Mouse (Mus musculus): ENCODE measurements around the gene Hebp1. TPM values are rescaled to one million over a fixed set of nuclear protein-coding genes. Genes with fewer than 3 reads are reported as not detected.

Hebp1 gene
- polyA plus RNA-seq, 1 experiment from 2014 or later = 74.0 TPM

DNA sequence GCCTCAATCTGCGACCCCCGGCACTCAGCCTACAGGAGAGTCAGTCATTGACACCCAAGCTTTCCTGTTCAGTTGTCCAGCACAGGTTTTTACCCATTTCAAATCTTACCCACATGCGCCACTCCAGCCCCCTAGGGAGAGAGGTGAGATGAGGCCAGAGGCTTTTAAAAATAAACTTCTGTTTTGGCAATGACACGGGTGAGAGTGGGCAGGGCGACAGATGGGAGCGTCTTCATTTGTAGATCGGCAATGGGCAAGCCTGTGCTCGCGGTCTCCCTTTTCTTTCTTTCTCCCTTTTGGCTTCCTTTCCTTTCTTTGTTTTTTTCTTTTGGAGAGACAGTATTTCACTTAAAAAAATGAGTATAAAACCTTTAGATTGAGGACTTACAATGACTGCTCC, 64.3 kb downstream of the Hebp1 start:
- WGBS = 92% methylated on average over 9 of the region's 9 CpGs
- H3K4me2 ChIP-seq (ENCODE audit: low read depth, low read length) = no peak overlapping the region
- no peaks in the 10 kb centered on the region for H3K27me3 ChIP-seq (replicated peaks; ENCODE audit: control insufficient read depth, insufficient read depth, low read length)
- no peaks in the 10 kb centered on the region for H3K36me3 ChIP-seq (ENCODE audit: control insufficient read depth, insufficient read depth, low read length)
- no peaks in the 10 kb centered on the region for H3K9me3 ChIP-seq (ENCODE audit: control insufficient read depth, low read length)
- ATAC-seq = no peak
- no peak overlapping the region for H3K27ac ChIP-seq (ENCODE audit: low read length)
- no peak overlapping the region for H3K9ac ChIP-seq (ENCODE audit: low read depth, low read length)
- H3K4me1 ChIP-seq (ENCODE audit: control insufficient read depth, insufficient read depth, low read length) = no peaks in the 10 kb centered on the region
- H3K4me3 ChIP-seq (ENCODE audit: low read length) = no peak overlapping the region

DNA sequence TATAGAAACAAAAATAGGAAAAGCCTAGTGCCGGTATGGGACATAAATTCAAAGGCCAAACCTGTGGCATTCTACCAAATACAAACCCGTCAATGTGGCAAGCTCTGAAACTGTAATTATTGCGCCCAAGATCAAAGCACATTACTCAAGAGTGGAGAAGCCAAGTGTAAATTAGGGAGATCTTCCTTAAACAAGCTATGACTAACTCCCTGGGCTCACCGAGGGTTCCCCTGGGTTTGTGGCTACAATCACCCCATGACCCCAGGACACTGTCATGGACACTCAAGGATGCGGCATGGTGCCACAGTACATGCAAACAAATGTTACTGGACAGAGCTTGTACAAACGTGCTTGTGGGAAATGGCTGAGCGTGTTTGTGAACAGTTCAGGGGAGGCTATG, 64.7 kb downstream of the Hebp1 start:
- no peak overlapping the region for H3K27ac ChIP-seq (ENCODE audit: low read length)
- H3K27me3 ChIP-seq (replicated peaks; ENCODE audit: control insufficient read depth, insufficient read depth, low read length) = no peaks in the 10 kb centered on the region
- H3K4me2 ChIP-seq (ENCODE audit: low read depth, low read length) = no peak overlapping the region
- no peaks in the 10 kb centered on the region for H3K4me1 ChIP-seq (ENCODE audit: control insufficient read depth, insufficient read depth, low read length)
- H3K9ac ChIP-seq (ENCODE audit: low read depth, low read length) = no peak overlapping the region
- no peaks in the 10 kb centered on the region for H3K36me3 ChIP-seq (ENCODE audit: control insufficient read depth, insufficient read depth, low read length)
- H3K9me3 ChIP-seq (ENCODE audit: control insufficient read depth, low read length) = no peaks in the 10 kb centered on the region
- no peak for ATAC-seq
- WGBS = 87% methylated on average over 7 of the region's 7 CpGs
- no peak overlapping the region for H3K4me3 ChIP-seq (ENCODE audit: low read length)

DNA sequence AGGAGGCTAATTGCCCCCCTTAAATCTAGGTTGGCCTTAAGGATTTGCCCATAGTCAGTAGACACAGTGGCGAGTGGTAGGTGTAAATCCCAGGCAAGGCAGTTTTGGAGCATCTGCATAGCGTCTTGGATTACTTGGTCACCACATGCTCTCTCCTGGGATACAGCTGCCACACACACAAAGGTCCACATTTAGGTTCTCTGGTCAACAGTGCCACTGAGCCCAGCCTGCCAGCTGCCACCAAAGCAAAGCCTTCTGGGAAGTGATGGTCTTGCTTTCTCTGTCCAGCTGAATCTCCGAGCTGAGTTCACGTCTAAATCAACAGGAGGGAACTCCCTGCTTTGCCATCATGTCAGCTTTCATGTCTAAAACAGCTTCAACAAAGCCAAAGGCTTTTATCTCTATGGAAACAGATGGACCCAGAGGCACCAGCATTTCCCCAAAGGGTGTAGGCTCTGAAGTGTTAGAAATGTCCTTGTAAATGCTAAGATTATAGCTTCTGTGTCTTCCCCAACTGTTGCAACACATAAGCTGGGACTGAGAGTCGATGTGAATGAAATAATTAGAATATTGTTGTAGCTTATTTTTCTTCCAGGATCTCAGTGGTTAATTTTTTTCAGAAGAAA, 73.0 kb downstream of the Hebp1 start:
- Histone ChIP-seq H3K4me3 (ENCODE audit: low read length) (no peak overlapping the region), H3K4me1 (ENCODE audit: control insufficient read depth, insufficient read depth, low read length) (no peaks in the 10 kb centered on the region), H3K4me2 (ENCODE audit: low read depth, low read length) (no peak overlapping the region), H3K36me3 (ENCODE audit: control insufficient read depth, insufficient read depth, low read length) (no peaks in the 10 kb centered on the region), H3K9me3 (ENCODE audit: control insufficient read depth, low read length) (no peaks in the 10 kb centered on the region), H3K27ac (ENCODE audit: low read length) (no peak overlapping the region), H3K9ac (ENCODE audit: low read depth, low read length) (no peak overlapping the region), H3K27me3 (replicated peaks; ENCODE audit: control insufficient read depth, insufficient read depth, low read length) (no peaks in the 10 kb centered on the region)
- ATAC-seq = no peak
- 60% methylated on average over 5 of the region's 5 CpGs for WGBS

DNA sequence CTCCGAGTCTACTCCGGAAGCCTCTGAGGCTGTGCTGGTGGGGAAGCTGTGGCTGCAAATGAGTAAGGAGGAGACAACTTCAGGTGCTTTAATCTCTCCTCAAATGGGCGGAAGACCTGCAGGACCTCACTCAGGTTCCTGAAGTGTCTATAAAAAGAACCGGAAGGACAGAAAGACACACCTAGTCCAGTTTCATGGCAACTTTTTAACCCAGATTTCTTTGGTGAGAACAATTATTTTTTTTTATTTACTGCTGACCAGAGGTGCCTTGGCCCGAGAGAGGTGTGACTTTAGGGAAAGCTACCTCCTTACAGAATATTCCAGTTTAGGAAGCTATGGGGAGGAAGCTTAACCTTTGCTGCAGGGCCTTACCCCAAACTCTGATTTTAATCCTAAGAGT, 79.6 kb downstream of the Hebp1 start, which contains the start of gene Gprc5d:
Gene Gprc5d, minus strand, starts transcription at position 101 of the 400 bp plus-strand sequence.
- Histone ChIP-seq H3K9me3 (ENCODE audit: control insufficient read depth, low read length) (no peaks in the 10 kb centered on the region), H3K9ac (ENCODE audit: low read depth, low read length) (no peak within 1 kb of the TSS), H3K4me1 (ENCODE audit: control insufficient read depth, insufficient read depth, low read length) (no peaks in the 10 kb centered on the region), H3K4me2 (ENCODE audit: low read depth, low read length) (no peak within 1 kb of the TSS), H3K27me3 (replicated peaks; ENCODE audit: control insufficient read depth, insufficient read depth, low read length) (no peaks in the 10 kb centered on the region), H3K27ac (ENCODE audit: low read length) (no peak within 1 kb of the TSS), H3K4me3 (ENCODE audit: low read length) (no peak within 1 kb of the TSS), H3K36me3 (ENCODE audit: control insufficient read depth, insufficient read depth, low read length) (no peaks in the 10 kb centered on the region)
- no peak for ATAC-seq
- WGBS = 88% methylated on average over 5 of the region's 5 CpGs

DNA sequence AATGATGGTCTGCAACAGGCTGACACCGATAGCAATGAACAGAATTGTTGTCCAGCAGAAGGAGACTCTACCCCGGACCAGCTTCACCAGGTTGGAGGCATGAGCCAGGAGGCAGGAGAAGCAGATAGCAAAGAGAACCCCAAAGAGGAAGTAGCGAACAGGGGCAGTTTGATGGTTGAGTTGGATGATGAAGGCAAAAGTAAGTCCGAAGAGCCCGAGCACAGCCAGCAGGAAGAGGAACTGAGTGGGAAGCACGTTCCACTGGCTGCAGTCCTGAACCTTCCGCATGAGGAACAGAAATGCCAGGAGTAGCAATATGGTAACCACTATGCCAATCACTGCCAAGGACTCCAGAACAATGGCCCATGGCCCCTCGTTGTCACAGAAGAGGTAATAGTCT, 81.3 kb downstream of the Hebp1 start:
- WGBS = 90% methylated on average over 8 of the region's 8 CpGs
- Histone ChIP-seq H3K36me3 (ENCODE audit: control insufficient read depth, insufficient read depth, low read length) (no peaks in the 10 kb centered on the region), H3K4me2 (ENCODE audit: low read depth, low read length) (no peak overlapping the region), H3K4me1 (ENCODE audit: control insufficient read depth, insufficient read depth, low read length) (no peaks in the 10 kb centered on the region), H3K9me3 (ENCODE audit: control insufficient read depth, low read length) (no peaks in the 10 kb centered on the region), H3K9ac (ENCODE audit: low read depth, low read length) (no peak overlapping the region), H3K27ac (ENCODE audit: low read length) (no peak overlapping the region), H3K4me3 (ENCODE audit: low read length) (no peak overlapping the region), H3K27me3 (replicated peaks; ENCODE audit: control insufficient read depth, insufficient read depth, low read length) (no peaks in the 10 kb centered on the region)
- ATAC-seq = no peak

DNA sequence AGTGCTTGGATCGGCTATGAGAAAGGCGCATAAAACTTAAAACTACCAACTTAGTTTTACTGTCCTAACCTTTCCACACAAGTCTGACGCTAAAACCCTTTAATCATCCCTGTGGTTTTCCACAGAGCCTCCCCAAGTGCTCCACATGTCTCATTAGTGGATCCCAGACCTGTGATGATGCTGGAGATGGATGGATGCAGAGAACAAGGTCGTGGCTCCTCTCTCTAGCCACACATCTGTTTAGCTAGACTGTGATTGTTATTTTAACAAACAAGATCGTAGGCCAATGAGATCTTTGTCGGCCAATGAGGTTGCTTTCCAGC, 84.7 kb downstream of the Hebp1 start:
- WGBS = 32% methylated on average over 6 of the region's 6 CpGs

DNA sequence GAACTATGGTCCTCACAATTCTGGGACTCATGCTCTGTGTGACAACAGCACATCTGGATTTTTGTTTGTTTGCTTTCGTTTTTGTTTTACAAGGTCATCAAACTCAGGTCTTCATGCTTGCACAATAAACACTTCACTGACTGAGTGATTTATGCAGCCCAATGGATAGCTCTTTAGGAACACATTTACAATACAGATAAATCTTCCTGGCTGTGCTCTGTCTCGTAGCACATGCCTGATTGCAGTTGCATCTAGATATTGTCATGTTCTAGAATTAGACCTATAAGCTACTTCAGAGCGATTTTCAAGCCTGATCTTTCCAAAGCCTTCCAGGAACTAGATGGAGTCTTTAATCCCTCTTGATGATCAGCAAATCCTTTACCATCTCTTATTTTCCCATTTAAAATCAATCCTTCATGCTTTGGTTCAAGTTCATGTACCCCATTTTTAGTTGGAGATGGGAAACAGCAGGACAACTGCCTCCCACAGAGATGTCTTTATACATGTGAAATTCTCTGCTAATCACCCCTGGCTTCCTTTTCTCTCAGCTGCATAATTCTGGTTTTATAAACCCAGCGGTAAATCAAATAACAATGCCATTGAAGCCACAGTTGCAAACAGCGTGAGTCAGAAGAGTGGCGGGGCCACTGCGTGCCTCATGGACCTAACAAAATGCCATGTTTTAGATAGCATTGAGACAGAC, 85.3 kb downstream of the Hebp1 start:
- no peak overlapping the region for H3K4me3 ChIP-seq (ENCODE audit: low read length)
- H3K36me3 ChIP-seq (ENCODE audit: control insufficient read depth, insufficient read depth, low read length) = no peaks in the 10 kb centered on the region
- WGBS = 23% methylated on average over 7 of the region's 7 CpGs
- no peaks in the 10 kb centered on the region for H3K27me3 ChIP-seq (replicated peaks; ENCODE audit: control insufficient read depth, insufficient read depth, low read length)
- H3K9me3 ChIP-seq (ENCODE audit: control insufficient read depth, low read length) = no peaks in the 10 kb centered on the region
- H3K4me2 ChIP-seq (ENCODE audit: low read depth, low read length) = no peak overlapping the region
- ATAC-seq = no peak
- no peak overlapping the region for H3K27ac ChIP-seq (ENCODE audit: low read length)
- H3K4me1 ChIP-seq (ENCODE audit: control insufficient read depth, insufficient read depth, low read length) = no peaks in the 10 kb centered on the region
- H3K9ac ChIP-seq (ENCODE audit: low read depth, low read length) = no peak overlapping the region

More for the DNA sequence above, 84.7 kb downstream of the Hebp1 start:
- Histone ChIP-seq H3K36me3 (ENCODE audit: control insufficient read depth, insufficient read depth, low read length) (no peaks in the 10 kb centered on the region), H3K9ac (ENCODE audit: low read depth, low read length) (no peak overlapping the region), H3K27me3 (replicated peaks; ENCODE audit: control insufficient read depth, insufficient read depth, low read length) (no peaks in the 10 kb centered on the region), H3K9me3 (ENCODE audit: control insufficient read depth, low read length) (no peaks in the 10 kb centered on the region), H3K4me3 (ENCODE audit: low read length) (no peak overlapping the region), H3K27ac (ENCODE audit: low read length) (no peak overlapping the region), H3K4me2 (ENCODE audit: low read depth, low read length) (no peak overlapping the region), H3K4me1 (ENCODE audit: control insufficient read depth, insufficient read depth, low read length) (no peaks in the 10 kb centered on the region)
- no peak for ATAC-seq

DNA sequence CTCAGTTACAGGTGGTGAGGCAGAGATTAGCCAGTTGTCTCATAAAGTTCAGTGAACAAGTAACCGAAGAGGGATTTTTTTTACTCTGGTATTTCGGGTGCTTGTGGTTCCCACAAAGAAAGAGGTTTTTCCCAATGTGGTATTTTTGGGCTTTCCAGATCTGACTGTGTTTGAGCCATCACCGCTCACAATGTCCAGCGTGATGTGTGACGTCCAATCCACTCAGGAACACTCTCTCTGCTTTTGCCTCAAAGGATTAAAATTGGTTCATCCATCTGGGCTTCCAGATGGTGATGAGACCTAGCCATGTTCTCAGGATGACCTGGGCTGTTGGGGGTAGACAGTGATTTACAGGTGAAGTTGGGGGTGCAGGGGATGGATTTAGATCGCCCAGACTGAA, 90.8 kb downstream of the Hebp1 start:
- no peaks in the 10 kb centered on the region for H3K4me1 ChIP-seq (ENCODE audit: control insufficient read depth, insufficient read depth, low read length)
- no peak overlapping the region for H3K27ac ChIP-seq (ENCODE audit: low read length)
- no peak overlapping the region for H3K4me3 ChIP-seq (ENCODE audit: low read length)
- no peak overlapping the region for H3K4me2 ChIP-seq (ENCODE audit: low read depth, low read length)
- ATAC-seq = no peak
- no peaks in the 10 kb centered on the region for H3K36me3 ChIP-seq (ENCODE audit: control insufficient read depth, insufficient read depth, low read length)
- H3K27me3 ChIP-seq (replicated peaks; ENCODE audit: control insufficient read depth, insufficient read depth, low read length) = no peaks in the 10 kb centered on the region
- WGBS = 88% methylated on average over 6 of the region's 6 CpGs
- H3K9ac ChIP-seq (ENCODE audit: low read depth, low read length) = no peak overlapping the region
- H3K9me3 ChIP-seq (ENCODE audit: control insufficient read depth, low read length) = no peaks in the 10 kb centered on the region

DNA sequence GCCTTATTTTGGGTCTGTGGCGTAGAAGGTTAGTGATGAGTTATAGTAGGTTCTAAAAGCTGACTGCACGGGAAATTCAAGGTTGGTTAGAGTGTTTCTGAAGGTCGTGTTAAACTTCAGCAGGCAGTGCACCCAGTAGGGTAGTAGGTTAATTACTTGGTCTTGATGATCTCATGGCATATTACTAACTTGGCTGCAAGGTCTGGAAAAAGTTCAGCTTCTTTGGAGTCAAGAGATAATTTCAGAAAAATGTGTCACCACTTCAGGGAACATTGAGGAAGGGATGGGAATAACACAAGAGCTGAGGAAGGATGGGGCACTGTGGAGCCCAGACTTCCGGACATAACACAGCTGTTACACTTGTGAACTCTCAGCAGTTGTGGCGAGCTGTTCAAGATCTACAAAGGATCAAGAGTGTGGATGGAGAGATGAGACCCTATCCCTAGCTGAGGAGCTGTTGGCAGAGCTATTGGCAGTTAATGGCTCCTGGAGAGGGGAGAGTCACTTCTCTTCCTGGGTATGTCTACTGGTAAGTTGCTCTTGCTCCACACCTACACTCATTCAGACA, 95.0 kb downstream of the Hebp1 start:
- WGBS = 67% methylated on average over 5 of the region's 5 CpGs
- no peaks in the 10 kb centered on the region for H3K9me3 ChIP-seq (ENCODE audit: control insufficient read depth, low read length)
- no peak overlapping the region for H3K4me2 ChIP-seq (ENCODE audit: low read depth, low read length)
- no peaks in the 10 kb centered on the region for H3K4me1 ChIP-seq (ENCODE audit: control insufficient read depth, insufficient read depth, low read length)
- H3K36me3 ChIP-seq (ENCODE audit: control insufficient read depth, insufficient read depth, low read length) = no peaks in the 10 kb centered on the region
- no peak overlapping the region for H3K9ac ChIP-seq (ENCODE audit: low read depth, low read length)
- no peak overlapping the region for H3K27ac ChIP-seq (ENCODE audit: low read length)
- ATAC-seq = no peak
- no peak overlapping the region for H3K4me3 ChIP-seq (ENCODE audit: low read length)
- H3K27me3 ChIP-seq (replicated peaks; ENCODE audit: control insufficient read depth, insufficient read depth, low read length) = no peaks in the 10 kb centered on the region

All from intestine, embryonic 16.5 days (tissue).